Mouse (Mus musculus) brain, embryonic 18.5 days (tissue): ENCODE measurements at regions not wholly inside any gene's neighbourhood (a gene's known extent, or its start where the extent isn't known, plus 50 kb on each side); places are given as distances from the start of the nearest gene placed in this dataset.
A peak's percentile ranks its signal among the peaks of the same experiment; 100 is the strongest.

ENCODE experiments used
- DNase-seq: peaks from one replicate; pipeline ENCODE4 v3.0.0-alpha.2; 2012; ENCODE audit warnings: low read depth, low spot score

DNA sequence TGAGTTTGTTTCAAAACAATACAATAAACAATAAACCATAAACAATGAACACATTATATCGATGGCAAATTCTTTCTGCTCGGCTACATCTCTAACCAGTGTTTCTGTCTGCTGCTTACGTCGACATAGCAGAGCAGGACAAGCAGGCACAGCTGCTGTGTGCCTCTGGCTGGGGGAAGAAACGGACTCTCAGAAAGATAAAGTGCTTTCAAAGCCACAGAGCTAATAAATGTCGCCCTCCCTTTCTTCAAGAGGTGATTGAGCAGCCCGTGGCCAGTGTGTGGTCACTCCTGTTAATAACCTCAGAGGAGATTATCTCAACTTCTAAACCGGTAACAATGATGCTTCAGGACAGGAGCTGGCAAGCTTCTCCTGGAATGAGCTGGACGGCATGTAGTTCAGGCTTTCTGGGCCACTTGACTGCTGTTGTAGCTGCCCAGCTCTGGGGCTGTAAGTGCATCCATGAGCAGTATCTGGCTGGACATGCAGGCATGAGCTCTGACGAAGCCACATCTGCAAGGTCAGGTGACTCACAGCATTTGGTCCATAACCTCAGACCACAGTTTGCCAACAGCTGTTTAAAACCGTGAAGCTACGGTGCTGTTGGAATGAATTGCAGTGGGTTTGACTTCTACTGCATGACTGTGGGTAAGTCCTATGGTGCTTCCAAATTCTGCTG is 55.6 kb downstream of the Evx1 start:
- no peak for DNase-seq

DNA sequence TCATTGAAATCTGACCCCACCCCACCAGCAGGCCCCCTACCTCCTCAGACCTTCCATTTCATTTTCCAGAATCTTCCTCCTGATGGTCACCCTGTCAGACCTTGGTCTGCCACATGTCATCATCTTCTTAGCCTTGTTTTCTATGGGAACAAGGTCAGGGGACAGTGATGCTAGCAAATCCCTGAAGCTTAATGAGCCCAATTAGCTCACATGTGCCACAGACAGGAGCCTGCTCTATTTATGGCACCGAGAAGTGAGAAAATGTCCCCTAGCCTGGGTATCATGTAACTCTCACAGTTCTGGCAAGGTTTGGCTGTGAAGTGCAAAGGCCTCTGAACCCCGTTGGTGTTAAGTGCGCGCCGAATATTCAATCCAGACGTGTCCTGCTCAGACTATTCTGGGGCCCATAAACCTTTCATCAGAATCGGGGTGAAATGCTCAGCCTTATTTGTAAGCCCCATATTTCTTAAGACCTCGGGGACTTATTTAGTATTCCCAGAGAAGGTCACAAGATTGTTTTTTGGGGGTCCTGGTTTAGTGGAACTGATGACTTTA is 57.6 kb downstream of the Evx1 start:
- DNase-seq, result no peak

DNA sequence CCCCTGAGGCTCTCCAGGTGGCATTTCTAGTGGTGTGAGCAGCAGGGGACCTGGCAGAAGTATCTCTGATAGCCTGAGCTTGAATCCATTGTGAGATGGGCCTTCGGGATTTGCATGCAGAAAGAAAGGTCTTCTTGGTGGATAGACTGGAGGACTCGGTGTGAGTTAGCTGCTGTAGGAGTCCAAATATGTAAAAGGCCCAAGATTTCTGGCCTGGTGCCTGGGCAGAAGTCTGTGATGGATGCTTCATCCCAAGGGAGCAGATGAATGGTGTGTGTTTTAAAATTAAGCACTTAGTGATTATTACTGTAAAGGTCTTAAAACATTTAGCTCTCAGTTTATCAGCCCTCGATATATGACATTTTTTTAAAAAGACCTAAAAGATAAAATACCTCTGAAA is 65.8 kb downstream of the Evx1 start:
- DNase-seq, result no peak

DNA sequence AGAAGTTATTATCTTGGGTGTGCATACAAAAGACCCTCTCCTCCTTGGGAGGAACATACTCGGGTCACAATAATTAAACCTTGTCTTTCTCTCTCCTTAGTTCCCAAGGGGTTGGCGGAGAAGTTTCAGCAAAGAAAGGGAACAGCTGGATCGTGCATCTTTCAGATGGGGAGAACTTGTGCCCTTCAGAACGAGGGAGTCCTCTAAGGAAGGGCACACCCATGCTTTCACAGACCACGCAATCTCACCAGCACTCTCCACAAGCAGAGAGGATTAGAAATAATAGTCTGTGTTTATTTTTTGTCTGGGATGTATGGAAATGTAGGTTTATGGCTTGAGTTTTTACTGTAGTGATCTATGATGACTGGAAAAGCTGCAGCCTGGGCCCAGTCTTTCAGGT is 66.3 kb downstream of the Evx1 start:
- DNase-seq, result no peak

DNA sequence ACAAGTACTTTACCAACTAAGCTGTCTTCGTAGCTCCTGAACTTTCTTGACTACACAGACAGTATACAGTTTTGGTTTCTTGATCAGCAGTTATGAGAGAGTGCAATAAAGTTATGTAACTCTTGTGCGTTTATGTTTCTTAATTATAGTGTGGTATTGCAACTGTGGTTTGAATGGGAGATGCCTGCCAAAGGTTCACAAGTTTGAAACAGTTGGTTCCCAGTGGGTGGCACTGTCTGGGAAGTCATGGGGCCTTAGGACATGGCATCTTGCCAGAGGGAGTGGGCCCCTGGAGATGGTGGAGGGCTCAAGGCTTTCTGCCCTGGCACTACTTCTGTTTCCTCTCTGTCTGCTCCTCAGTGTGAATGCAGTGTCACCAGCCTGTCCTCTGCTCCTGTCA is 71.7 kb downstream of the Evx1 start:
- DNase-seq, result no peak

DNA sequence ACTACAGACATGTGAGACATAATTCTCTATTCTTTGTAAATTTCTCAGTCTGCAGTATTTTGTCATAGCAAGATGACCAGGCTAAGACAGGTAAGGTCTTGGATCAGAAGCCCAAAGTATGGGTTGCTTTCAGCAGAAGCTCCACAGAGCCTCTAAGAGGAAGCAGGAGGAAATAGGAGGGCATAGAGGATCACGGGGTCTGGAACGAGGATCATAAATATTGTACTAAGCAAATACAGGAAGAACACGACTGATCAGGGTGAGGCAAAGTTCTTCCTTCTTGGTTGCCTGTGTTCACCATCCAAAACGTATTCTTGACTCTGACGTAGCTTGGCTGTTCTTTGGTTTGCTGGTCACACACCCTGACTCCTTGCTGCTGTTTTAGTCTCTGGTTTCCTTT is 88.1 kb downstream of the Evx1 start:
- DNase-seq, result no peak

DNA sequence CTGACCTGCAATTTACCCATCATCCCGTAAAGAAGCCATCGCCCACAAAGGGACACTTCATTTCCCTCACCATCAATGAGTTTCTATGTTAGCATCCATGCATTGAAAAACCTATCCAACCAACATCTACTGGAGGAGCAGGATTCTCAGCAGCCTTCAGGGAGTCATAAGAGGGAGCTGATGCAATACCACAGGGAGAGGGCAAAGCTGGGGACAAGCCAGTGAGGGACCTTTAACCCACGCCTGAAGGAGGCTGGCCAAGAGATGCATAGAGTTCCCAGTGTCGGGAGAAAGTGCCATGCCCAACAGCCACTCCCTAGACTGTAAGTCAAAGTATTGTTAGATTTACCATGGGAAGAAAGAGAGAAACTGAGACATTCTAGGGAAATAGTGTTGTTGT is 96.7 kb downstream of the Evx1 start:
- DNase-seq, result no peak

DNA sequence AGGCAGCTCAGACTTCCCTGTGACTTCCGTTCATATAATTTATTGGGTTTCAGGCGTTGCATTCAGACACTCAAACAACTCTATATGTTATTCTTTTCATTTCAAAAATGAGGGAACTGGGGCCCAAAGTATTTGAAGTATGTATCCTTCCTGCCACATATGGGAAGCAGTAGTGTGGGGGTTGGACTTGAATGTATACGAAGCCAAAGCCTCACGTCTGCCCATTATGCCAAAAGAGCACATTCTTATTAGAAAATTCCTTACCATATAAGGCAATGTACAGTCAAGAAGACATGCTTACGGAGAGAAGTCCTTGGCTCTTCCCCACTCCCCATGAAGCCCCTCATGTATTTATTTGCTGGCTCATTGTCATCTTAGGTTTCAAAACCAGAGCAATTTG is 97.4 kb downstream of the Evx1 start:
- DNase-seq, result no peak

DNA sequence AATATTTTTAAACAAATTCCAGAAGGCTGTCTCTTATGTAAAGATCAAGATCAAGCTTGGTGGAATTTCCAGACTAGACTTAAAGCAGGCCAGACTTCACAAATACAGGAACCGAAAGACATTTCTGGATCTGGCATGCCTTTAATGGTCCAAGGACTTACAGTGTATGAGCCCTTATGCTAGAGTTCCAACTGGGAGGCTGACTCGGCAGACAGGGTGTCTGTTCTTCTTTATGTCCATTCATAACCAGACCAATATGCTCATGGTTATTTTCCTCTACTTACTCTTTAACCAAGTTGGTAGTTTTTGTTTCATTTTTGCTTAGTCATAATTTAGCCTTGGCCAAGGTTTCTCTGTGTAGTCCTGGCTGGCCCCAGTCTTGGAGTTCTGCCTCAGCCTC is 98.0 kb downstream of the Evx1 start:
- DNase-seq, result no peak

DNA sequence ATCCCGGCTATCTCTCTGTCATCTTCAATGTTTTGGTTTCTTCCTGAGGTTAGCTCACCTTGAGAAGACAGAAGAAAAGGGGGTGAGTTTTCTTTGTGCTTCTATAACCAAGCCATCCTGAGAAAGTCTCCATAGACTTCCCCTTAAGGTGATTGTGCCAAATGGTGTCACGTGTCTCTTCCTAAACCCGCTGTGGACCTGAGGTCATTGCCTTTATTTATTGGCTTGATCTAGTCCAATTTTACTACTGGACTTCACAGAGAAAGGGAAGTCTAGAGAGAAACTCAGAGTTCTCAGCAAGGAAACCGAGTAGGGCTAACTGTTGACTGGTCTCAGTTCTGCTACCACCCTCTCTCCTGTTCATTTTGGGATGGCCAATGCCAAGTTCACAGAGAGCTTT is 100.3 kb downstream of the Evx1 start:
- DNase-seq, result no peak

DNA sequence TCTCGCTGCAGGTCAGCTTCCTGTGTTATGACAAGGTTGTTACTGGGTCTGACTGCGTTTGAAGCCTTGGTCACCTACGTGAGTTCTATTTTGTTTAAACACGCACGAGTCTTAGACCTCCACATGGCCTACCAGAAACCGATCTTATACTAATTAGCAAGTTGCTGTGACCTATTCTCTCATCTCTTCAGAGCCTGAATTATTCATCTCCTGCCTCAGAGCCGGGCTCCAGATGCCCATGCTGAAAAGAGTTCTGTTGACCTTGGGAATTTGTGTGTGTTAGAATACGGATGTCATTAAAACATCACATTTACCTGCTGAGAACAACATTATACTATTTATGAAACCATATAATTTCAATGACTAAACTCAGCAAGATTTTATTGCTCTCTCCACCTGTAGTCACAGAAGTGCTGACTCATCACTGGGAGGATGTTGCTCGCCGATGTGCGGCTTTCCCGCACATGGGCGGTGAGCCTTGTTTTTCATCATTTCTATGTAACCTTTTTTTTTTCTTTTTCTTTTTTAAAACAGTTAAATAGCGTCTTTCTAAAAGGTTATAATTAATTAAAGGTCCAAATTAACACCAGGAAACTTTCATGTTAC is 102.1 kb downstream of the Evx1 start:
- no peak for DNase-seq

DNA sequence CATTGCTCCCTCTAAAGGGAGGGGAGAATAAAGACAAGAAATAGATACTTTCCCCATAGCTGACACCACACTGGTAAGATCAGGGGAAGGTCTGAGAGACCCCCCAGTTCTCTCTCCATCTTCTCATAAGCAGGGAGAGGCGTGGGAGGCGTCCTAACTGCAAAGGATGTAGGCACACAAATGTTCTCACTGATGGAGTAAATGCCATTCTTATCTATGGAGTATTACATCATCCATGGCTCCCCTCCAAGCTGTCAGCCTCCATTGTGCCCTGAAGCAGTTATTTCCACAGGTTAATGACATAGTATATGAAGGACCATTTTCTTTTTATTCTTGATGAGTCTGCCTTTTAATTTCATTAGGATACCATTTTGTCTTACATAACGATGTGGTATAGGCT is 103.2 kb downstream of the Evx1 start:
- no peak for DNase-seq

DNA sequence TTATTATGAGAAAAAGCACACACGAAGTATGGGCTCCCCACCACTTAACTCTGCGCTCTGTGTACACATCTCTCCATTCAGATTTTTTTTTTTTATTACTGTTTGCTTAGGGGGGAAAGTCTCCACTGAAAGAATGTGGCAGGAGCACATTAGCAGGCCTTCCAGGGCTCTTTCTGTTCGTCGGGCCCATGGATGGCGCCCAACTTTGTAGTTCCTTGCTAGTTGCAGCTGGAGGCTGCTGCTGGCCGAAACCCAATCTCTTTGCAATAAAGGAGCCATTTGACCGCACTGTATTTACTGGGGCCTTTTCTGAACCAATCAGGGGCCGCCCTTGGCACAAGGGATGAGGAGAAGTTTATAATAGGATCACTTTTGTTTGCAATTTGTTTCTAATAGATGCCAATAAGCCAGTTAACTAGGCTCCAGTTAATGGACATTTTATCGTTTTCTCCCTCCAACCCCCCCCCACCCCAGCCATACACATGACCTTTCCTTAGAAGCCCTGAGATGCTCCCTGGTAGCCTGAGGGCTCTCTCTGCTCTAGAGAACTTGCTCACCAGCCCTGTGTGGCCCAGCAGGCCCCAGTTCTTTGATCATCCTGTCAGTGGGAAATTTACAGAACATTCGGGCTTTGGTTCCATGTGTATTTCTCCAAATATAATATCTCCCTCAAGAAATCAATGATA is 104.3 kb downstream of the Evx1 start:
- DNase-seq, result peak; percentile 6

DNA sequence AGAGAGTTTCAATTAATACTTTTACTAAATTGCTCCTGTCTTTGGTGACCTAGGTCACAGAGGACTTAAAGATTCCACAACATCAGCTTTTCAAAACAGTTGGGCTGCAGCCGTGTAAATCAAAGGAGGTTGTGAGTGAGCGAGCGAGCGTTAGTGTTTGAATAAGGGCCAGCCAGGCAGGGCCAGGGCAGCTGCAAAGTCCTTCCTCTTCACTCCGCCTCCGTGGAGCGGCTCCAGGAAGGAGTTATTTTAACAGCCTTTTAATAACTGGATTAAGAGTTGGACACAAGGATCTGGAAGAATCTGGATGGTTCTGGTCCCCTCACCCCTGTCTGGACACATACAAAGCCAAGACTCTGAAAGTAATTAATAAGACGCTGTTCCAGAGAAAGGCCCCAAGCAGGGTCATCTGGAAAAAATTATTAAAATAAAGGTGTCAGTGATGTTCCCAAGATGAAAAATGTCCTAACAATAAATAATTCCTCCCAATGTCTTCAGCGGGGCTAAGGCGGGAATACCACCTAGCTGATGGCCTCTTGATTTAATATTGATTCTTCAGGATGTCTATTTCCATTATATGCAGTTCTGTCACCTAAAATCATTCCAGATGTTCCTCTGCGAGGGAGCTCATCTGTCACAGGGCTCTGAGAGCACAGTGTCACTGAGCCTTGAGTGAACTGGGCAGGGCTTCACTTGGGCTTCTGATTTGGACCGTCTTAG is 105.3 kb downstream of the Evx1 start:
- DNase-seq, result no peak

DNA sequence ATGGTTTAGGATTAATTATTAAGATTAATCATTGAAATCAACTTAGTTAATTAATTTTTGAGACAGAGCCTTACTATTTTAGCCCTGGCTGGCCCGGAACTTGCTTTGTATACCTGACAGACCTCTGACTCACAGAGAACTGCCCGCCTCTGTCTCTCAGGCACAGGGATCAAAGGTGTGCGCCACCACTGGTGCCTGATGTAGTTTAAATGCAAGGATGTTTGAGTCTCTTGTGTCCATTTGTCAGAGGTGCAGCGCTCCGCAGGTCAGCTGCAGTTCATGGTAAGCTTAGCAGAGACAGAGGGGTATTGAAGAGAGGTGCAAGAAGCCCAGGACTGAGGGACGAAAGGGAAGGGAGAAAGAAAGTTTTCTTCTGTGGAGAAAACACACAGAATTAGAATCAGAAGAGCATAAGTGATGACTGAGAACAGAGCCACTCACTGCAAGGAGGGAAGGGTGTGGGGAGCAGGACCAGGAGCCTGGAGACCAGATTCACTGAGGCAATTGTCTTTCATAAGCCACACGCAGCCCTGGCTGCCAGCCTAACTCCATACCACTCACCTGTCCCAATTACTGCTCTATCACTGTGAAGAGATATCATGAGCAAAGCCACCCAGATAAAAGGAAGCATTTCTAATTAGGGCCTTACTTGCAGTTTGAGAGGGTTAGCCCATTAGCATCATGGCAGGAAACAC is 107.1 kb downstream of the Evx1 start:
- DNase-seq, result no peak

DNA sequence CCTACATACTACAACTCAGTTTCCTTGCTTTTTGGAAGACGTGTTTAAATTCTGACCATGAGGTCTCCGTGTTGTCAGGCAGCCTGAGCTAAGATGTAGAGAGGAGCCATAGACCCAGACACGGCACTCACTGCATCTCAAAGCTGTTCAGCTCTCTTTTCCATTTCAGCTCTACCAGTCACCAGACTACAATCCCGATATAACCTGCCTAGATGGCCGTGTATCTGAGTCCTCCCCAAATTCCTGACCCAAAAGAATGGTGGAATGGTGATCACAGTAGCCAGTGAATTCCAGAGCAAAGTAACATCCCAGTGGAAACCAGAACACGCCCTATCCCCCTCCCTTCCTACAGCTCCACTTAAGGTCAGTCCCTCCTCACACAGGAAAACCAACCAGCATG is 108.5 kb downstream of the Evx1 start:
- no peak for DNase-seq

DNA sequence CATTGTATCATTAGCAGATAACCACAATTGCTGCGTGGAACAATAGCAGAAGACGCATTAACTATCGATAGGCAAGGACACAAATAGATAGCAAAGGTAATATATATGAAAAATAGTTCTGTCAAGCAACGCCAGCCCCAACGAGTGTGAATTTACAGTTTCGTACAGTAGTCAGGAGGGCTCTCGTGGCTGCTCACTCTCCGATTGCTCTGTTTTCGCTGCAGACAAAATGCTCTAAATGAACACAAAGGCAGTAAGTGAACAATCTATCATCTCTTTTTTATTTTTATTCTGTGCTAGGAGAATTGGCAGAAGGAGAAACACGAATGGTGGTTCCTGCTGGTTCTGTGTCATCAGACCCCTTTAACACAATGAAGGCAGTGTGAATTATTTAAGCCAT is 109.4 kb downstream of the Evx1 start:
- DNase-seq, result no peak

DNA sequence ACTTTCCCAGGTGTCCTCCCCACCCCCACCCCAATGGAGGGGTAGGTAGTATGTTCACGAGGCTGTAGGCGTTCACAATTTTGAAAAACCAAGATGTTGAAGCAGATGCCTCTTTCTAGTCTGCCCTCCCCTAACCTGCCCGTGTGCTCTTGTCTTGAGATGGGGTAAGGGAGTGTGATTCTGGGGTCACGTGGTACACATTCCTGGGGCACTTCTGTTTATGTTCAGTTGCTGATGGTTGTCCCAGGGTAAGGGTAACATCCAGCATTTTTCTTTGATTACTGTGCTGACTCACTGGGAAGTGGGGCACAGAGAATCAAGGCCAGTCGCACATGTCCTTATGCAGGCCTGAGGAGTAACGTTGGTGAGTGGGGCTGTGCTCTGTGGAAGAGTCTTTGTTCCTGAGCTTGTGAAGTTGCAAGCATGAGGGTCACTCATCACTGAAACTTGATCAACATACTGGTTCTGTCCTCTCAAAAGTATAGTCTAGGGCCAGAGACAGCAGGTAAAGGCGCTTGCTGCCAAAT is 110.3 kb downstream of the Evx1 start:
- no peak for DNase-seq

DNA sequence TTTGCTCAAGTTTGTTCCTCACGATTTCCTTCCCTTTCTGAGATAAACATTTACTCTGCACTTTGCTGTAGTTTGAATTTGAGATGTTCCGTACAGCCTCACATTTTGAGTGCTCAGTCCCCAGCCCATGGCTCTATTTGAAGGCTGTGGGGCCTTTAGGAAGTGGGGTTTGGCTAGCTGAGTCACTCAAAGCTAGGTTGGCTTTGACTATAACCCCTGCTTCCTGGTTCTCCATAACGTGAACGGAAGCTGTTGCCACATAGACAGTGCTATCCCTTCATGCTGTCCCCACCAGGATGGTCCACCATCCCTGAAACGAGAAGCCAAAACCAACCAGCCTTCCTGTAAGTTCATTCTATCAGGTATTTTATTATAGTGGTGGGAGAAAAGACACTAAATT is 111.1 kb downstream of the Evx1 start:
- no peak for DNase-seq

DNA sequence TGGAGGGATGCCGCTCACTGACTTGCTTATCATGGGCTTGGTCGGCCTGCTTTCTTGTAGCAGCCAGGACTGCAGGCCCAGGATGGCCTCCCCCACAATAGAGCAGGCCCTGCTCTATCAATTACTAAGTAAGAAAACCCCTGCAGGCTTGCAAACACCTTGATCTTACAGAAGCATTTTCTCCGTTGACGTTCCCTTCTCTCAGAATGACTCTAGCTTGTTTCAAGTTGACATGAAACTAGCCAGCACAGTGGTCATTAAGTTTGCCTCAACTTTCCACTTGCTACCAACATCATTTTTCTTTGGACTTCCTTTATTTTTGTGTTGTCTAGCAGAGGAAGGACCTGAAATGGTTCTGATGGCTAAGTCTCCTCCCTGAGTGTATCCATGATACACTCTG is 111.8 kb downstream of the Evx1 start:
- DNase-seq, result no peak

DNA sequence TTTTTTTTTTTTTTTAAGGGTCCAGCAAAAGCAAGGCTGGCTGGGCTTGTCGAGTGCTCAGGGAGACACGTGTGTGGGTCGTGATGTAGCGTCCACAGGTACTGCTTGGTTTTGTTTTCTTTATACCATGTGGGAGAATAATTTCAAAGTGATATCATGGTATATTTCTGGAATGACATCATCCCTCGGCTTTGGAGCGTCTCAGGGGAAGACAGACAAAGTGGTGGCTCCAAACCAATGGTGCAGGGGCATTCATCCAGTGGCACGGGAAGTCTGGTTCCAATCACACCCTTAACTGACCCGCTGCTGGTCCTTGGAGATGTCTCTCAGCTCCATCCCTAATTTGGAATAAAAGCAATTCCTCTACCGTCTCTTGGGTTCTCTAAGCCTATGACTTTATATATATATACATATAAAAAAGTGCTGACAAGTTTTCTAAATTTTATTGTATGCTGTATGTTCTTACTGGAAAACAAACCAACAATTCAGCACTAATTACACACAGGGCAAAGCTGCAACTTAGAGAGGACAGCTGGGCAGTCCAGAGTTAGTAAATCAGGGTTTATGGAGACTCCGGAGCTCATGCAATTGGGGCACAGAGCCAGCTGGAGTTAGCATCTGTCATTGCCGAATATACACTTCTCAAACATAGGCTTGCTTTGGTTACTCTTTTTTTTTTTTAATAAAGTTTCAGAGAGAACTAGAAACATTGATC is 115.3 kb downstream of the Evx1 start:
- DNase-seq, result no peak
